Mouse (Mus musculus) lung, embryonic 14.5 days (tissue): ENCODE measurements around the gene Dpp4. TPM values are rescaled to one million over a fixed set of nuclear protein-coding genes. Genes with fewer than 3 reads are reported as not detected.

Source experiments
- ATAC-seq: fragments of 200-750 bp; cut with Nextera tagmentation; 2 replicates; pipeline ENCODE4 v1.8.0; 2017; ENCODE audit warnings: mild to moderate bottlenecking, moderate TSS enrichment, moderate library complexity; ENCODE audit not compliant: insufficient read depth
- DNase-seq: peaks from one replicate; pipeline ENCODE4 v3.0.0-alpha.2; 2015
- H3K27ac ChIP-seq: fragments of 300-500 bp; sonication (generic); 2 replicates; pipeline ENCODE4 v1.5.1; 2014; ENCODE audit warnings: low read depth, mild to moderate bottlenecking, moderate library complexity
- H3K27me3 ChIP-seq: fragments of 300-500 bp; sonication (generic); 2 replicates; pipeline ENCODE4 v1.6.1; 2014; ENCODE audit warnings: low read length, control low read depth; ENCODE audit not compliant: insufficient read depth
- H3K36me3 ChIP-seq: fragments of 300-500 bp; sonication (generic); 2 replicates; pipeline ENCODE4 v1.6.1; 2014; ENCODE audit warnings: control low read depth; ENCODE audit not compliant: insufficient read depth
- H3K4me1 ChIP-seq: fragments of 300-500 bp; sonication (generic); 2 replicates; pipeline ENCODE4 v1.6.1; 2014; ENCODE audit warnings: antibody characterized with exemption, control low read depth; ENCODE audit not compliant: insufficient read depth
- H3K4me2 ChIP-seq: fragments of 300-500 bp; sonication (generic); 2 replicates; pipeline ENCODE4 v1.6.1; 2014; ENCODE audit warnings: mild to moderate bottlenecking
- H3K4me3 ChIP-seq: fragments of 300-500 bp; sonication (generic); 2 replicates; pipeline ENCODE4 v1.5.1; 2014; ENCODE audit warnings: low read depth, low read length
- H3K9ac ChIP-seq: fragments of 300-500 bp; sonication (generic); 2 replicates; pipeline ENCODE4 v1.6.1; 2014
- H3K9me3 ChIP-seq: fragments of 300-500 bp; sonication (generic); 2 replicates; pipeline ENCODE4 v1.6.1; 2016; ENCODE audit warnings: low read depth, low read length, control low read depth
- CTCF ChIP-seq: IDR thresholded peaks from 2 replicates; pipeline ENCODE4 v1.5.1; 2016; ENCODE audit warnings: antibody characterized with exemption, low read depth
- WGBS: fragments of 180-500 bp; shearing (Covaris S2); extraction: QIAGEN DNeasy Blood & Tissue Kit; methylation state at CpG from one replicate; pipeline ENCODE4 v1.1.7; 2014; 5-methylcytosine and 5-hydroxymethylcytosine counted together
- polyA plus RNA-seq: library from polyadenylated mRNA; unstranded; fragments of >200 nt; fragmentation: Nextera tagmentation; extraction: Ambion mirVana; gene quantifications from 2 replicates; pipeline ENCODE4 v1.2.1, GENCODE M21; 2014

The Dpp4 gene
- polyA plus RNA-seq, 1 experiment from 2014 or later = 23.7 TPM

GRCm38 (mm10) chr2:62454033-62454432, 42.0 kb upstream of the Dpp4 start:
- no peak overlapping the region for H3K4me2 ChIP-seq
- ATAC-seq (no peak), DNase-seq (no peak)
- H3K36me3 ChIP-seq = no peaks in the 10 kb centered on the region
- no peaks in the 10 kb centered on the region for H3K9me3 ChIP-seq
- no peak for TF ChIP-seq CTCF
- H3K27ac ChIP-seq = no peak overlapping the region
- WGBS = 76% methylated on average over 6 of the region's 6 CpGs
- H3K27me3 ChIP-seq = no peaks in the 10 kb centered on the region
- H3K9ac ChIP-seq = no peak overlapping the region
- H3K4me1 ChIP-seq = no peaks in the 10 kb centered on the region
- no peak overlapping the region for H3K4me3 ChIP-seq

- Histone ChIP-seq H3K27ac (no peak overlapping the region), H3K4me1 (no peaks in the 10 kb centered on the region), H3K9me3 (no peaks in the 10 kb centered on the region), H3K9ac (no peak overlapping the region), H3K4me2 (no peak overlapping the region), H3K4me3 (no peak overlapping the region), H3K27me3 (no peaks in the 10 kb centered on the region), H3K36me3 (no peaks in the 10 kb centered on the region)
- DNase-seq (no peak), ATAC-seq (no peak)
- WGBS = 79% methylated on average over 6 of the region's 6 CpGs
- no peak for TF ChIP-seq CTCF
Observed at GRCm38 (mm10) chr2:62450364-62450763, 38.3 kb upstream of the Dpp4 start.

- Histone ChIP-seq H3K4me2 (no peak overlapping the region), H3K9ac (no peak overlapping the region), H3K9me3 (no peaks in the 10 kb centered on the region), H3K36me3 (no peaks in the 10 kb centered on the region), H3K4me1 (no peaks in the 10 kb centered on the region), H3K27ac (no peak overlapping the region), H3K4me3 (no peak overlapping the region), H3K27me3 (no peaks in the 10 kb centered on the region)
- WGBS = 70% methylated on average over 5 of the region's 5 CpGs
- DNase-seq = no peak
- ATAC-seq = no peak
- no peak for TF ChIP-seq CTCF
Observed at GRCm38 (mm10) chr2:62449692-62450346, 37.8 kb upstream of the Dpp4 start.

GRCm38 (mm10) chr2:62440802-62441544, 28.9 kb upstream of the Dpp4 start:
- ATAC-seq = peak; percentile 84
- no peak overlapping the region for H3K9ac ChIP-seq
- no peak overlapping the region for H3K4me3 ChIP-seq
- peak; percentile 23 for DNase-seq
- peak overlapping the region; percentile 45 for H3K4me2 ChIP-seq
- 52% methylated on average over 13 of the region's 13 CpGs for WGBS
- no peaks in the 10 kb centered on the region for H3K9me3 ChIP-seq
- H3K4me1 ChIP-seq = no peaks in the 10 kb centered on the region
- H3K27me3 ChIP-seq = no peaks in the 10 kb centered on the region
- H3K36me3 ChIP-seq = no peaks in the 10 kb centered on the region
- TF ChIP-seq CTCF = no peak
- no peak overlapping the region for H3K27ac ChIP-seq

- no peaks in the 10 kb centered on the region for H3K36me3 ChIP-seq
- no peak overlapping the region for H3K4me2 ChIP-seq
- no peak for ATAC-seq
- TF ChIP-seq CTCF = no peak
- no peaks in the 10 kb centered on the region for H3K9me3 ChIP-seq
- no peak overlapping the region for H3K9ac ChIP-seq
- H3K4me3 ChIP-seq = no peak overlapping the region
- no peak overlapping the region for H3K27ac ChIP-seq
- no peaks in the 10 kb centered on the region for H3K4me1 ChIP-seq
- H3K27me3 ChIP-seq = no peaks in the 10 kb centered on the region
- DNase-seq = no peak
- WGBS = 77% methylated on average over 4 of the region's 4 CpGs
Observed at GRCm38 (mm10) chr2:62440083-62440482, 28.1 kb upstream of the Dpp4 start.

GRCm38 (mm10) chr2:62431245-62431795, 19.3 kb upstream of the Dpp4 start:
- no peak for DNase-seq
- H3K4me1 ChIP-seq = no peaks in the 10 kb centered on the region
- no peak overlapping the region for H3K4me2 ChIP-seq
- H3K9ac ChIP-seq = no peak overlapping the region
- no peaks in the 10 kb centered on the region for H3K9me3 ChIP-seq
- 73% methylated on average over 8 of the region's 8 CpGs for WGBS
- ATAC-seq = no peak
- no peaks in the 10 kb centered on the region for H3K27me3 ChIP-seq
- no peak overlapping the region for H3K4me3 ChIP-seq
- H3K27ac ChIP-seq = no peak overlapping the region
- no peaks in the 10 kb centered on the region for H3K36me3 ChIP-seq
- TF ChIP-seq CTCF = no peak

GRCm38 (mm10) chr2:62425941-62426340, 13.9 kb upstream of the Dpp4 start:
- Histone ChIP-seq H3K9me3 (no peaks in the 10 kb centered on the region), H3K27ac (no peak overlapping the region), H3K4me2 (no peak overlapping the region), H3K36me3 (no peaks in the 10 kb centered on the region), H3K4me1 (no peaks in the 10 kb centered on the region), H3K4me3 (no peak overlapping the region), H3K27me3 (no peaks in the 10 kb centered on the region), H3K9ac (no peak overlapping the region)
- WGBS = 79% methylated on average over 3 of the region's 3 CpGs
- no peak for TF ChIP-seq CTCF
- DNase-seq (no peak), ATAC-seq (no peak)
